Comparison of ENCODE assay signal across 8 mouse cellular contexts in the genomic region with DNA sequence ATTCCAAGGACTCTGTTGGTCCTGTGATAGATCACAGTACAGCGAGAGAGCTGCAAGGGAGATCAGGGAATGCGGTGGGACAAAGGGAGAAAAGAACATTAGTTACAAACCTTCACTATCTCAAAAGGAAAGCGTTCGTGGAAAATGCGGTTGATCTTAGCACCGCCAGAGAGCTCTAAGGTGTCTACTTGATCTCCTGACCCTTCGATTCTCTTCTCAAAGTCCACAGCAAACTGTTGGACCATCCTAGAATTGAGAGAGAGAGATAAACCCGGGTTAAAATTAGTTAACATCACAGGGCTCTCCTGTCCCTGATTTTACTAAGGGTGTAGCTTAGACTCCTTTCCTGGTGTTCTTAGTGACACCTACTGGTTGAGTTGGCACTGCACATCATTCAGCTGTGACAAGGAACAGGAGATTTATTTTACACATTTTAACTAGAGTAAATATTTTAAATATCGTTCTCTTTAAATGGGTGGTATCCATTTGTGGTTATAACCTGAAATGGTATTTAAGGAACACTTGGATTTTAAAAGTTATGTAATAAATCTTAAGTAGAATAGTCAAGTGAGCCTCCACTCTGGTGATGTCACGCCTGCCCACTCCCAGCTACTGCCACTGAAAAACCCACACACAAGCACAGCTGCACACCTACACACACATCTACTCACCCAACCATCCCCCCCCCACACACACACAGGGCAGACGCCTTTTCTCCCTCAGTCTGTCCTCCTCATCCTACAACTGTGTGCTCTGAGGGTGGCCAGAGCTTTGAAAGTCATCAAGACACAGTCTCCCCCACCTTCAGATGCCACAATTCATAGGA.
DNase-seq lines count a peak whose midpoint lies in the region; ATAC-seq and TF ChIP-seq lines count a peak whose summit lies in the region.

No protein-coding gene starts in this region.

- peak; percentile 84 for ATAC-seq in lung, embryonic 15.5 days (ENCODE audit: borderline replicate concordance, extremely low read depth, low FRiP score, low TSS enrichment)

- H3K4me2 ChIP-seq in lung, embryonic 15.5 days = peak overlapping the region; percentile 41

- H3K36me3 ChIP-seq in heart, adult 2 months (ENCODE audit: control insufficient read depth, insufficient read depth, low read length) = no peaks in the 10 kb centered on the region
- H3K36me3 ChIP-seq in lung, embryonic 15.5 days = no peaks in the 10 kb centered on the region

- H3K9me3 ChIP-seq in lung, embryonic 15.5 days = no peaks in the 10 kb centered on the region

- no peak overlapping the region for H3K27ac ChIP-seq in brown adipose tissue, adult 24 weeks (replicated peaks; ENCODE audit: low read depth, low read length)
- H3K27ac ChIP-seq in heart, adult 2 months = peak overlapping the region; percentile 43
- H3K27ac ChIP-seq in lung, embryonic 15.5 days = no peak overlapping the region

- 32% methylated on average over 11 of the region's 11 CpGs for WGBS in heart, adult 2 months
- WGBS in lung, embryonic 15.5 days = 17% methylated on average over 11 of the region's 11 CpGs

- 0 out of 2 replicates have a peak overlapping the region, but pooled peaks have one; percentile 35 for H3K4me3 ChIP-seq in brown adipose tissue, adult 24 weeks (ENCODE audit: insufficient read depth, low read depth, low read length)
- no peak overlapping the region for H3K4me3 ChIP-seq in heart, adult 2 months
- H3K4me3 ChIP-seq in lung, embryonic 15.5 days = peak overlapping the region; percentile 15; the same call in 1 of the 2 replicates

- no peak for TF ChIP-seq EP300 in heart, adult 2 months (IDR thresholded peaks at IDR 0.05; ENCODE audit: insufficient read depth, low read depth, low read length)

- no peaks in the 10 kb centered on the region for H3K79me2 ChIP-seq in heart, adult 2 months (replicated peaks; ENCODE audit: control insufficient read depth, insufficient read depth, low read length)

- H3K27me3 ChIP-seq in heart, adult 2 months (ENCODE audit: control insufficient read depth, insufficient read depth, low read length) = no peaks in the 10 kb centered on the region
- H3K27me3 ChIP-seq in lung, embryonic 15.5 days = no peaks in the 10 kb centered on the region

- peak; percentile 57 to 66 for DNase-seq in right cerebral cortex, adult 2 months (ENCODE audit: low spot score in 2 of 2)
- no peak for DNase-seq in right cerebral cortex, postnatal 4 days
- DNase-seq in heart, adult 2 months = peak in 1 of 2 experiments; percentile 13
- peak; percentile 54 for DNase-seq in kidney, adult 9 months
- DNase-seq in retina, postnatal 1 day = peak; percentile 78
- no peak for DNase-seq in frontal cortex, postnatal 14 days (ENCODE audit: low spot score in 2 of 2)

- peak overlapping the region; percentile 48; the same call in 1 of the 2 replicates for H3K9ac ChIP-seq in heart, adult 2 months (ENCODE audit: low read depth, low read length)
- H3K9ac ChIP-seq in lung, embryonic 15.5 days = peak overlapping the region; percentile 11; the same call in 1 of the 2 replicates

- intact Hi-C loops in heart, adult 2 months (cut with DNase I) = loop anchor here (1.0 to 5.0 kb wide), 2 partner anchors 313 to 336 kb away; a partner anchor contains a TSS

- no peak for TF ChIP-seq POLR2A in heart, adult 2 months (IDR thresholded peaks at IDR 0.05; ENCODE audit: insufficient read depth, low read depth, low read length)

- no peaks in the 10 kb centered on the region for H3K4me1 ChIP-seq in brown adipose tissue, adult 24 weeks (ENCODE audit: control insufficient read depth, insufficient read depth, insufficient read length, low read length)
- H3K4me1 ChIP-seq in heart, adult 2 months (ENCODE audit: control insufficient read depth, insufficient read depth, low read length) = no peaks in the 10 kb centered on the region; the same call in 1 of the 2 replicates
- no peaks in the 10 kb centered on the region; the same call in 1 of the 2 replicates for H3K4me1 ChIP-seq in lung, embryonic 15.5 days

- peak; percentile 90 for TF ChIP-seq CTCF in heart, adult 2 months (IDR thresholded peaks at IDR 0.05)

Comparison
In these comparisons a context has a peak if more than half of its experiments do, and no peak if none do; other contexts are left out.
1. DNase-seq: peak in right cerebral cortex, adult 2 months (2 of 2), kidney, adult 9 months (single experiment) and retina, postnatal 1 day (single experiment); none in right cerebral cortex, postnatal 4 days (single experiment) and frontal cortex, postnatal 14 days (0 of 2).